Mouse (Mus musculus): ENCODE results near the gene Fndc8. TPM values are rescaled to one million over a fixed set of nuclear protein-coding genes. Genes with fewer than 3 reads are reported as not detected.

Fndc8 gene
- total and polyA plus RNA-seq, 2 experiments from 2014 or later, result 0.13 TPM; not detected in 1

DNA sequence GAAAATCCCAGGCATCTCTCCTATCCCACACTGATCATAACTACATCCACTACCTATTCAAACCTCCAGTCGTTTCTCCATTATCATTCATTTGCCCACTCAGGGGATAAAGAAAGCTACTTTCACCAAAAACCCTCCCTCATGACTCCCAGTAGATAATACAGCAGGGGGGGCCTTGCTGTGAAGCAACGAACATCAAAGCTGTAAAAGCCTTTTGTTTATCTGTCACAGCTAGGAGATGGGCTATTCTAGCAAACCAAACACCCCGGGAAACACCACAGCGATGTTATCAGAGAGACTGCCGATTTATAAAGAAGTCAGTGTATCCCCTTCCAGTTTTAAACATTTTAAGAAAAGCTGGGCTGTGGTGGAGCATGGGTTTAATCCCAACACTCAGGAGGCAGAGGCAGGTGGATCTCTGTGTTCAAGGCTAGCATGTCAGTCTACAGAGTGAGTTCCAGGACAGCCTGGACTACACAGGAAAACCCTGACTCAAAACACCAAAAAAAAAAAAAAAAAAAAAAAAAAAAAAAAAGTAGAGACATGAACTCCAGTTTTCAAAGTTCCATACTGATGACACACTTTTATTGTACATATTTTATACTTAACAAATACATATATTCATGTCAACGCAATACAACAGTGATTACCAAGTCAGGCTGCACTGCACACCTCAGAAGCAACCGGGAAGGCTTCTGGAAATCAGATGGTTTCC is 24.9 kb upstream of the Fndc8 start:
- Histone ChIP-seq H3K9me3 (ENCODE audit: low read length) (no peaks in the 10 kb centered on the region), H3K27ac (no peak overlapping the region), H3K4me1 (ENCODE audit: insufficient read depth, low read length) (no peaks in the 10 kb centered on the region), H3K36me3 (ENCODE audit: insufficient read depth, low read length) (no peaks in the 10 kb centered on the region), H3K9ac (replicated peaks; ENCODE audit: low read length) (no peak overlapping the region), H3K4me3 (ENCODE audit: low read length) (no peak overlapping the region), H3K27me3 (ENCODE audit: insufficient read depth, low read length) (no peaks in the 10 kb centered on the region), H3K4me2 (ENCODE audit: low read depth, low read length) (no peak overlapping the region)
- no peak for DNase-seq (ENCODE audit: low spot score)
- TF ChIP-seq CTCF (IDR thresholded peaks at IDR 0.05; ENCODE audit: low read depth), result no peak
- WGBS, result 28% methylated on average over 7 of the region's 7 CpGs
- no peak for ATAC-seq

GRCm38 (mm10) chr11:82867956-82868355 is 24.0 kb upstream of the Fndc8 start:
- no peak for TF ChIP-seq CTCF (IDR thresholded peaks at IDR 0.05; ENCODE audit: low read depth)
- no peaks in the 10 kb centered on the region for H3K4me1 ChIP-seq (ENCODE audit: insufficient read depth, low read length)
- no peak overlapping the region for H3K4me2 ChIP-seq (ENCODE audit: low read depth, low read length)
- no peaks in the 10 kb centered on the region for H3K27me3 ChIP-seq (ENCODE audit: insufficient read depth, low read length)
- H3K27ac ChIP-seq, result no peak overlapping the region
- ATAC-seq, result no peak
- 84% methylated on average over 5 of the region's 5 CpGs for WGBS
- no peak overlapping the region for H3K4me3 ChIP-seq (ENCODE audit: low read length)
- H3K36me3 ChIP-seq (ENCODE audit: insufficient read depth, low read length), result no peaks in the 10 kb centered on the region
- no peak overlapping the region for H3K9ac ChIP-seq (replicated peaks; ENCODE audit: low read length)
- no peaks in the 10 kb centered on the region for H3K9me3 ChIP-seq (ENCODE audit: low read length)
- no peak for DNase-seq (ENCODE audit: low spot score)

GRCm38 (mm10) chr11:82869506-82870172 is 22.3 kb upstream of the Fndc8 start:
- H3K27ac ChIP-seq, result no peak overlapping the region
- ATAC-seq (no peak), DNase-seq (ENCODE audit: low spot score) (no peak)
- H3K9me3 ChIP-seq (ENCODE audit: low read length), result no peaks in the 10 kb centered on the region
- no peak for TF ChIP-seq CTCF (IDR thresholded peaks at IDR 0.05; ENCODE audit: low read depth)
- H3K9ac ChIP-seq (replicated peaks; ENCODE audit: low read length), result no peak overlapping the region
- H3K4me1 ChIP-seq (ENCODE audit: insufficient read depth, low read length), result no peaks in the 10 kb centered on the region
- H3K4me3 ChIP-seq (ENCODE audit: low read length), result peak overlapping the region; percentile 79; the same call in 1 of the 2 replicates
- H3K4me2 ChIP-seq (ENCODE audit: low read depth, low read length), result peak overlapping the region; percentile 77
- WGBS, result 70% methylated on average over 9 of the region's 9 CpGs
- no peaks in the 10 kb centered on the region for H3K36me3 ChIP-seq (ENCODE audit: insufficient read depth, low read length)
- no peaks in the 10 kb centered on the region for H3K27me3 ChIP-seq (ENCODE audit: insufficient read depth, low read length)

DNA sequence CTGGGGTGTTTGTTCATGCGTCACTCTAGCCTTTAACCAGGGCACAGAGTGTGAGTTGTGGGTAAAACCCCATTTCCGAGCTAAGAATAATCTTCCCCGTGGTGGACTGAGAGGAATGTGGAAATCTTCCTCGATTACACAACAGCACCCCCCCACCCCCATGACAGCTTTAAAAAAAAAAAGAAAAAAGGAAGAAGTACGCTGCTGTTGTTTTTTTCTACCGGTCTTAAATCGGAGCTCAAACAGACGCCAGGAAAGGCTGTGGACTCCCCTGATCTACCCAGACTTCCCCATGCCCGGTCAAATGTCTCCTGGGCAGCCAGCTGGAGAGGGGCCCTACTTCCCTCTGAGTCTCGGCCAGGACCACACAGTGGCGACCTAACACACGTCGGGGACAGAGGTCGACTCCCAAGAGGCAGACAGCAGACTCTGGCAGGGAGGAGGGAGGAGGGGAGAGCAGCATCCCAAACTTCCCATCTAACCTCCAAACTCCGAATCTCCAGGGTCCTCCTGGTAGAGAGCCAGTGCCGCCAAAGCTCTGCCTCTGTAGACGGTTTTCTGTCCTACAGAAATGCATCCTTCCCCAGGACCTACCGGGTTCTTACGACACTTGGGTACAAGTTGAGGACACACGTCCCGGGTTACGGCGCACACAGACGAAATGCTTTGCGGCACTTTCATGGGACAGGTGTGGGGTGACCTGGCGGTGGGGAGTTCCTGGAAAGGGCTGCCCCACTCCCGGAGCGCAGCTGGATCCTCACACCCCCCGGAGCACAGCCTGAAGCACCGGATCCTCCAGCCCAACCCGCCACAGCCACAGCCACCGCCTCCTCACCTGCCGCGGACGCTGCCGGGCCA is 21.5 kb upstream of the Fndc8 start:
- peak overlapping the region; percentile 77 for H3K4me2 ChIP-seq (ENCODE audit: low read depth, low read length)
- peak; percentile 30; the same call in 1 of the 2 replicates for ATAC-seq
- no peaks in the 10 kb centered on the region for H3K4me1 ChIP-seq (ENCODE audit: insufficient read depth, low read length)
- H3K27ac ChIP-seq, result peak overlapping the region; percentile 1; the same call in 1 of the 2 replicates
- no peaks in the 10 kb centered on the region for H3K27me3 ChIP-seq (ENCODE audit: insufficient read depth, low read length)
- no peaks in the 10 kb centered on the region for H3K36me3 ChIP-seq (ENCODE audit: insufficient read depth, low read length)
- H3K9me3 ChIP-seq (ENCODE audit: low read length), result no peaks in the 10 kb centered on the region
- DNase-seq (ENCODE audit: low spot score), result peak; percentile 11
- 4% methylated on average over 36 of the region's 36 CpGs for WGBS
- H3K9ac ChIP-seq (replicated peaks; ENCODE audit: low read length), result peak overlapping the region; percentile 59
- TF ChIP-seq CTCF (IDR thresholded peaks at IDR 0.05; ENCODE audit: low read depth), result no peak
- H3K4me3 ChIP-seq (ENCODE audit: low read length), result peak overlapping the region; percentile 79

DNA sequence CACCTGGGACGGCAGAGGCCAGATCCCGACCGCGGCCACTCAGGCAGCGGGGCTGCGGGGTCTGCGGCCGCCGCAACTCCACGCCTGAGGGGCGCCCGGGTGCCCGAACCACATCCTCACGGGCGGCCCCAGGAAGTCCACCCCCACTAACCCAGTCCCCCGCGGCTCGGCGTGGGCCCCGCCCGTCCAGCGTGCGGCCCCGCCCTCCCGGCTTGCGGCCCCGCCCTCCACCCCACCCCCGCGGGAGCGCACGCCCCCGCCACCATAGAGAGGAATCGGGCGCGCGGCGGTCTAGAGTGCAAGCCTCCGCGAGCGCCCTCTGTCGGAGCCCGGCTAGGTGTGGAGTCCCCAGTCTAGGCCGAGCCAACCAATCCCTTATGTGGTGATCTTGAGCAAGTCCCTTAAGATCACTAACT is 20.9 kb upstream of the Fndc8 start, which contains the start of gene Rffl:
Rffl (minus strand) TSS at position 180 of the 416 bp plus-strand sequence.
- peak; percentile 98 for ATAC-seq
- H3K9me3 ChIP-seq (ENCODE audit: low read length), result no peaks in the 10 kb centered on the region
- H3K36me3 ChIP-seq (ENCODE audit: insufficient read depth, low read length), result no peaks in the 10 kb centered on the region
- no peaks in the 10 kb centered on the region for H3K4me1 ChIP-seq (ENCODE audit: insufficient read depth, low read length)
- H3K27me3 ChIP-seq (ENCODE audit: insufficient read depth, low read length), result no peaks in the 10 kb centered on the region
- peak within 1 kb of the TSS; percentile 79 for H3K4me3 ChIP-seq (ENCODE audit: low read length)
- WGBS, result 1% methylated on average over 43 of the region's 43 CpGs
- H3K4me2 ChIP-seq (ENCODE audit: low read depth, low read length), result peak within 1 kb of the TSS; percentile 77
- peak; percentile 85 for TF ChIP-seq CTCF (IDR thresholded peaks at IDR 0.05; ENCODE audit: low read depth)
- peak; percentile 97 for DNase-seq (ENCODE audit: low spot score)
- H3K27ac ChIP-seq, result peak within 1 kb of the TSS; percentile 1; the same call in 1 of the 2 replicates
- peak within 1 kb of the TSS; percentile 59 for H3K9ac ChIP-seq (replicated peaks; ENCODE audit: low read length)

DNA sequence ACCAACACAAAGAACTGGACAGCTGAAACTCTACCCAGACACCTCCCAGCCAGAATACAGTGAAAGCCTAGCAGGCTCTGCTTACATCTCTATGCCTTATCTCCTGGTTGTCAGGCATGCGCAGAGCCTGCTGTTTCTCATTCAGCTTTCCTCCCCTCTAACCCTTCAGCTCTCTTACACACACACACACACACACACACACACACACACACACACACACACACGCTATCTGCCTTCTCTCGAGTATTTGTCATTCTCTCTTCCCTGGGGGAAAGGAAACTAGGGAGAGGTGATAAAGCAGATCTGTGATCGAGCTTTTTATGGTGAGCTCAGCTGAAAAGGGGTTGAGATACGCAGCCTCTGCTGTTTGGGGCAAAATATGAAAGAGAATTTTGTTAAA is 17.0 kb upstream of the Fndc8 start:
- H3K4me1 ChIP-seq (ENCODE audit: insufficient read depth, low read length), result no peaks in the 10 kb centered on the region
- H3K4me3 ChIP-seq (ENCODE audit: low read length), result no peak overlapping the region
- H3K27ac ChIP-seq, result no peak overlapping the region
- H3K4me2 ChIP-seq (ENCODE audit: low read depth, low read length), result no peak overlapping the region
- H3K9me3 ChIP-seq (ENCODE audit: low read length), result no peaks in the 10 kb centered on the region
- H3K36me3 ChIP-seq (ENCODE audit: insufficient read depth, low read length), result peaks cover 5% of the 10 kb centered on the region; the same call in 1 of the 2 replicates
- TF ChIP-seq CTCF (IDR thresholded peaks at IDR 0.05; ENCODE audit: low read depth), result no peak
- no peaks in the 10 kb centered on the region for H3K27me3 ChIP-seq (ENCODE audit: insufficient read depth, low read length)
- 79% methylated on average over 5 of the region's 5 CpGs for WGBS
- no peak for ATAC-seq
- H3K9ac ChIP-seq (replicated peaks; ENCODE audit: low read length), result no peak overlapping the region
- DNase-seq (ENCODE audit: low spot score), result no peak
